Mouse (Mus musculus): ENCODE results near the gene Cfap126. TPM values are rescaled to one million over a fixed set of nuclear protein-coding genes. Genes with fewer than 3 reads are reported as not detected.
"Not testable (repeated sequence)": the region's sequence is repeated elsewhere in the genome, so short reads cannot be mapped to it uniquely, and the experiment has no call there.

Cfap126 gene
- 12.0 and 21.2 TPM in 2 replicates for polyA plus RNA-seq (2012; rRNA removed)

- DNase-seq (ENCODE audit: low read depth): no peak
Observed at GRCm38 (mm10) chr1:171113873-171114299, at the start of gene Cfap126. TSS of gene Cfap126 (plus strand) at chr1:171113918.

- not testable (repeated sequence) for DNase-seq (ENCODE audit: low read depth)
Observed at GRCm38 (mm10) chr1:171064491-171065242, 49.1 kb upstream of the Cfap126 start, which contains the start of gene Fcgr3. TSS of gene Fcgr3 (minus strand) at chr1:171064935.

GRCm38 (mm10) chr1:171065243-171065587 is 48.5 kb upstream of the Cfap126 start:
- not testable (repeated sequence) for DNase-seq (ENCODE audit: low read depth)

GRCm38 (mm10) chr1:171065768-171066167 is 48.0 kb upstream of the Cfap126 start:
- not testable (repeated sequence) for DNase-seq (ENCODE audit: low read depth)

- not testable (repeated sequence) for DNase-seq (ENCODE audit: low read depth)
Observed at GRCm38 (mm10) chr1:171066583-171066982, 47.1 kb upstream of the Cfap126 start.

GRCm38 (mm10) chr1:171067928-171068327 is 45.8 kb upstream of the Cfap126 start:
- DNase-seq (ENCODE audit: low read depth): not testable (repeated sequence)

GRCm38 (mm10) chr1:171069508-171069907 is 44.2 kb upstream of the Cfap126 start:
- DNase-seq (ENCODE audit: low read depth): not testable (repeated sequence)

GRCm38 (mm10) chr1:171070879-171071278 is 42.8 kb upstream of the Cfap126 start:
- DNase-seq (ENCODE audit: low read depth): not testable (repeated sequence)

GRCm38 (mm10) chr1:171071726-171072125 is 42.0 kb upstream of the Cfap126 start:
- not testable (repeated sequence) for DNase-seq (ENCODE audit: low read depth)

- not testable (repeated sequence) for DNase-seq (ENCODE audit: low read depth)
Observed at GRCm38 (mm10) chr1:171072217-171072616, 41.5 kb upstream of the Cfap126 start.

GRCm38 (mm10) chr1:171074283-171074682 is 39.4 kb upstream of the Cfap126 start:
- not testable (repeated sequence) for DNase-seq (ENCODE audit: low read depth)

- DNase-seq (ENCODE audit: low read depth): not testable (repeated sequence)
Observed at GRCm38 (mm10) chr1:171076176-171076575, 37.5 kb upstream of the Cfap126 start.

- not testable (repeated sequence) for DNase-seq (ENCODE audit: low read depth)
Observed at GRCm38 (mm10) chr1:171077192-171077591, 36.5 kb upstream of the Cfap126 start.

GRCm38 (mm10) chr1:171077955-171078354 is 35.8 kb upstream of the Cfap126 start:
- DNase-seq (ENCODE audit: low read depth): not testable (repeated sequence)

GRCm38 (mm10) chr1:171078419-171078818 is 35.3 kb upstream of the Cfap126 start:
- not testable (repeated sequence) for DNase-seq (ENCODE audit: low read depth)

GRCm38 (mm10) chr1:171079345-171079744 is 34.4 kb upstream of the Cfap126 start:
- DNase-seq (ENCODE audit: low read depth): not testable (repeated sequence)

- DNase-seq (ENCODE audit: low read depth): not testable (repeated sequence)
Observed at GRCm38 (mm10) chr1:171079825-171080224, 33.9 kb upstream of the Cfap126 start.

- not testable (repeated sequence) for DNase-seq (ENCODE audit: low read depth)
Observed at GRCm38 (mm10) chr1:171081512-171082231, 32.0 kb upstream of the Cfap126 start.

GRCm38 (mm10) chr1:171085718-171086117 is 28.0 kb upstream of the Cfap126 start:
- no peak for DNase-seq (ENCODE audit: low read depth)

GRCm38 (mm10) chr1:171088237-171088869 is 25.4 kb upstream of the Cfap126 start:
- not testable (repeated sequence) for DNase-seq (ENCODE audit: low read depth)

GRCm38 (mm10) chr1:171089891-171090290 is 23.8 kb upstream of the Cfap126 start:
- DNase-seq (ENCODE audit: low read depth): no peak

- no peak for DNase-seq (ENCODE audit: low read depth)
Observed at GRCm38 (mm10) chr1:171090761-171091160, 23.0 kb upstream of the Cfap126 start.
